Mouse (Mus musculus): ENCODE results near the gene Hsp90ab1. TPM values are rescaled to one million over a fixed set of nuclear protein-coding genes. Genes with fewer than 3 reads are reported as not detected.

Gene Hsp90ab1
- polyA plus RNA-seq, 1 experiment from 2014 or later = 750 TPM

DNA sequence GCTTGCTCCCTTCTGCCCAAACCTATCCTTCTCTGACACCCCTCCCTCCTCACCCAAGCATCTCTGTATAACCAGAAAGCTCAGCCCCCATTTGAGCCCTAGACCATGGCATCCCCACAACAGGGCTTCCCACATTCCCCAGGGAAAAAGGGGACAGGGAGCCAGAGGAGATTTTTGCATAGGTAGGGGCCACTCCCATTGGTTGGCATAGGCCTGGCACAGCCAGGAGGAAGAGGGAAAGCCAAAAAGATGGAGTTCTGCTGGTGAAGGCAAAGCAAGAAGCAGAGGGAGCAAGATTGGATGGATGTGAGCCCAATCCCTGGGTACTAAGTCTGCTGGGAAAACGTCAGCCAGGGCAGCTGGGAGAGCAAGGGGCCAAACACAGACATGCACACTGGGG lies 30.0 kb downstream of the Hsp90ab1 start:
- Histone ChIP-seq H3K27ac (replicated peaks) (no peak overlapping the region), H3K27me3 (ENCODE audit: control insufficient read depth, insufficient read depth, low read length) (peaks cover 10% of the 10 kb centered on the region; the same call in 1 of the 2 replicates), H3K4me3 (ENCODE audit: low read depth, low read length) (no peak overlapping the region), H3K4me2 (replicated peaks; ENCODE audit: low read depth) (no peak overlapping the region), H3K4me1 (replicated peaks; ENCODE audit: control insufficient read depth, insufficient read depth) (no peaks in the 10 kb centered on the region), H3K9ac (ENCODE audit: low read length) (no peak overlapping the region), H3K9me3 (ENCODE audit: control insufficient read depth, low read length) (no peaks in the 10 kb centered on the region), H3K36me3 (ENCODE audit: control insufficient read depth, insufficient read depth, low read length) (no peaks in the 10 kb centered on the region; the same call in 1 of the 2 replicates)
- DNase-seq (ENCODE audit: low spot score) = no peak
- TF ChIP-seq EP300 (optimal IDR thresholded peaks at IDR 0.05) (no peak), CTCF (IDR thresholded peaks at IDR 0.05; ENCODE audit: low read depth) (no peak)
- 45% methylated on average over 1 of the region's 1 CpGs for WGBS
- no peak for ATAC-seq (ENCODE audit: low FRiP score, low TSS enrichment)

DNA sequence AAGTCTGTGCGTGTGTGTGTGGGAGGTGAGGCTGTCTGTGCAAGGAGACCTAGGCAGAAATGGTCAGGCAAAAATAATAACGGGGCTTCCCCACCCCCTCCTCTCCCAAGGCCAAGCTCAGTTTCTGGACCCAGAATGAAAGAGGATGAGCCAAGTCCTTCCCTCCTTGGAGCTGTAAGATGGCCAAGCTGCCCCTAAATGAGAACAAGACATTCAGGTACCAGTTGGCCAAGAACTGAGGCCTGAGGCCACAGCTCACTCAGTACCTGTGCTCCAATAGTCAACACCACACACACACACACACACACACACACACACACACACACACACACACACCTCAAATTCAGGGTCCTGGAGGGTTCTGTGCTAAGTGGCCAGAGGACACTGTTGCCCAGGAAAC lies 30.4 kb downstream of the Hsp90ab1 start:
- TF ChIP-seq EP300 (optimal IDR thresholded peaks at IDR 0.05) (no peak), CTCF (IDR thresholded peaks at IDR 0.05; ENCODE audit: low read depth) (no peak)
- H3K4me1 ChIP-seq (replicated peaks; ENCODE audit: control insufficient read depth, insufficient read depth) = no peaks in the 10 kb centered on the region
- no peaks in the 10 kb centered on the region; the same call in 1 of the 2 replicates for H3K36me3 ChIP-seq (ENCODE audit: control insufficient read depth, insufficient read depth, low read length)
- no peak overlapping the region for H3K9ac ChIP-seq (ENCODE audit: low read length)
- no peak overlapping the region for H3K4me3 ChIP-seq (ENCODE audit: low read depth, low read length)
- H3K9me3 ChIP-seq (ENCODE audit: control insufficient read depth, low read length) = no peaks in the 10 kb centered on the region
- no peak overlapping the region for H3K4me2 ChIP-seq (replicated peaks; ENCODE audit: low read depth)
- ATAC-seq (ENCODE audit: low FRiP score, low TSS enrichment) = no peak
- H3K27ac ChIP-seq (replicated peaks) = no peak overlapping the region
- DNase-seq (ENCODE audit: low spot score) = no peak
- WGBS = 71% methylated on average over 2 of the region's 2 CpGs
- peaks cover 10% of the 10 kb centered on the region; the same call in 1 of the 2 replicates for H3K27me3 ChIP-seq (ENCODE audit: control insufficient read depth, insufficient read depth, low read length)

- WGBS = 26% methylated on average over 6 of the region's 6 CpGs
- peaks cover 10% of the 10 kb centered on the region; the same call in 1 of the 2 replicates for H3K27me3 ChIP-seq (ENCODE audit: control insufficient read depth, insufficient read depth, low read length)
- no peak for ATAC-seq (ENCODE audit: low FRiP score, low TSS enrichment)
- H3K9ac ChIP-seq (ENCODE audit: low read length) = no peak overlapping the region
- DNase-seq (ENCODE audit: low spot score) = no peak
- H3K9me3 ChIP-seq (ENCODE audit: control insufficient read depth, low read length) = no peaks in the 10 kb centered on the region
- TF ChIP-seq EP300 (optimal IDR thresholded peaks at IDR 0.05) (no peak), CTCF (IDR thresholded peaks at IDR 0.05; ENCODE audit: low read depth) (no peak)
- H3K36me3 ChIP-seq (ENCODE audit: control insufficient read depth, insufficient read depth, low read length) = no peaks in the 10 kb centered on the region; the same call in 1 of the 2 replicates
- no peak overlapping the region for H3K4me2 ChIP-seq (replicated peaks; ENCODE audit: low read depth)
- H3K4me1 ChIP-seq (replicated peaks; ENCODE audit: control insufficient read depth, insufficient read depth) = no peaks in the 10 kb centered on the region
- H3K4me3 ChIP-seq (ENCODE audit: low read depth, low read length) = no peak overlapping the region
- no peak overlapping the region for H3K27ac ChIP-seq (replicated peaks)
Measured at GRCm38 (mm10) chr17:45542129-45542528, 30.9 kb downstream of the Hsp90ab1 start.

DNA sequence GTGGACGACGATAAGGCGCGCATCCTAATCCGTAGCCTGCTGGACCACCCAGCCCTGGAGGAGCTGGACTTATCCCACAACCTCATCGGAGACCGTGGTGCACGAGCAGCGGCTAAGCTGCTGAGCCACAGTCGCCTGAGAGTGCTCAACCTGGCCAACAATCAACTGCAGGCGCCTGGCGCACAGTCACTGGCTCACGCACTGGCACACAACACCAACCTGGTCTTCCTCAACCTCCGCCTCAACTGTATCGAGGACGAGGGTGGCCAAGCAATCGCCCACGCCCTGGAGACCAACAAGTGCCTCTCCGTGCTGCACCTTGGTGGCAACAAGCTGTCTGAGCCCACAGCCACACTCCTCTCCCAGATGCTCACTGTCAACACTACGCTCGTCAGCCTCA lies 33.4 kb downstream of the Hsp90ab1 start:
- no peaks in the 10 kb centered on the region for H3K9me3 ChIP-seq (ENCODE audit: control insufficient read depth, low read length)
- DNase-seq (ENCODE audit: low spot score) (no peak), ATAC-seq (ENCODE audit: low FRiP score, low TSS enrichment) (no peak)
- H3K9ac ChIP-seq (ENCODE audit: low read length) = no peak overlapping the region
- H3K4me1 ChIP-seq (replicated peaks; ENCODE audit: control insufficient read depth, insufficient read depth) = no peaks in the 10 kb centered on the region
- TF ChIP-seq EP300 (optimal IDR thresholded peaks at IDR 0.05) (no peak), CTCF (IDR thresholded peaks at IDR 0.05; ENCODE audit: low read depth) (no peak)
- WGBS = 66% methylated on average over 21 of the region's 21 CpGs
- no peaks in the 10 kb centered on the region; the same call in 1 of the 2 replicates for H3K36me3 ChIP-seq (ENCODE audit: control insufficient read depth, insufficient read depth, low read length)
- no peak overlapping the region for H3K27ac ChIP-seq (replicated peaks)
- H3K4me2 ChIP-seq (replicated peaks; ENCODE audit: low read depth) = no peak overlapping the region
- H3K4me3 ChIP-seq (ENCODE audit: low read depth, low read length) = no peak overlapping the region
- H3K27me3 ChIP-seq (ENCODE audit: control insufficient read depth, insufficient read depth, low read length) = peaks cover 2% of the 10 kb centered on the region; the same call in 1 of the 2 replicates

- DNase-seq (ENCODE audit: low spot score) (no peak), ATAC-seq (ENCODE audit: low FRiP score, low TSS enrichment) (no peak)
- Histone ChIP-seq H3K27me3 (ENCODE audit: control insufficient read depth, insufficient read depth, low read length) (peaks cover 2% of the 10 kb centered on the region; the same call in 1 of the 2 replicates), H3K9me3 (ENCODE audit: control insufficient read depth, low read length) (no peaks in the 10 kb centered on the region), H3K27ac (replicated peaks) (no peak overlapping the region), H3K4me3 (ENCODE audit: low read depth, low read length) (no peak overlapping the region), H3K4me1 (replicated peaks; ENCODE audit: control insufficient read depth, insufficient read depth) (no peaks in the 10 kb centered on the region), H3K9ac (ENCODE audit: low read length) (no peak overlapping the region), H3K4me2 (replicated peaks; ENCODE audit: low read depth) (no peak overlapping the region), H3K36me3 (ENCODE audit: control insufficient read depth, insufficient read depth, low read length) (no peaks in the 10 kb centered on the region; the same call in 1 of the 2 replicates)
- WGBS = 52% methylated on average over 4 of the region's 4 CpGs
- TF ChIP-seq EP300 (optimal IDR thresholded peaks at IDR 0.05) (no peak), CTCF (IDR thresholded peaks at IDR 0.05; ENCODE audit: low read depth) (no peak)
Measured at GRCm38 (mm10) chr17:45538394-45538793, 34.7 kb downstream of the Hsp90ab1 start.

DNA sequence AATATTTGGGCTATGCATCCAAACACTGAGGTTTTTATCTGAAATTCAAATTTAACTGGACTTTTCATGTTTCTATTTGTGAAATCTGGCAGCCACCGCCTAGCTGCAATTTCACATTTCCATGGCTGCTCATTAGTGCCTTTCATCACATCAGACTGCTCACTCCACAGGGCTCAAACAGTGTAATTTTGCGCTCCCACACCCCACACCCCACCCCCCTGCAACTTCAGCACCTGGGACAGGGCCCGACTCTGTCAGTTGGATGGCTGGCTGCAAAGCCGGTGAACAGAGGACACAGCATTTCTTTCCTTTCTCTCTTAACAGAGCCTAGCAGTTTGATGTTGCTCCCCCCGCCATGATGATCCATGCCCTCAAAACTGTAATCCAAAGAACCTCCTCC lies 36.8 kb downstream of the Hsp90ab1 start:
- Histone ChIP-seq H3K27me3 (ENCODE audit: control insufficient read depth, insufficient read depth, low read length) (peaks cover 2% of the 10 kb centered on the region; the same call in 1 of the 2 replicates), H3K36me3 (ENCODE audit: control insufficient read depth, insufficient read depth, low read length) (no peaks in the 10 kb centered on the region), H3K27ac (replicated peaks) (no peak overlapping the region), H3K4me3 (ENCODE audit: low read depth, low read length) (no peak overlapping the region), H3K4me1 (replicated peaks; ENCODE audit: control insufficient read depth, insufficient read depth) (no peaks in the 10 kb centered on the region), H3K9me3 (ENCODE audit: control insufficient read depth, low read length) (no peaks in the 10 kb centered on the region), H3K4me2 (replicated peaks; ENCODE audit: low read depth) (no peak overlapping the region), H3K9ac (ENCODE audit: low read length) (no peak overlapping the region)
- DNase-seq (ENCODE audit: low spot score) = peak; percentile 64
- 10% methylated on average over 5 of the region's 5 CpGs for WGBS
- ATAC-seq (ENCODE audit: low FRiP score, low TSS enrichment) = no peak
- TF ChIP-seq EP300 (optimal IDR thresholded peaks at IDR 0.05) = no peak
- TF ChIP-seq CTCF (IDR thresholded peaks at IDR 0.05; ENCODE audit: low read depth) = no peak
